Mouse (Mus musculus): ENCODE data around the gene Daw1.

- TF ChIP-seq CTCF (IDR thresholded peaks at IDR 0.05; ENCODE audit: borderline replicate concordance, insufficient read depth, low read depth, low read length) (no peak), POLR2A (IDR thresholded peaks at IDR 0.05; ENCODE audit: borderline replicate concordance, insufficient read depth, low read length) (no peak)
Measured at GRCm38 (mm10) chr1:83209981-83210380, 50.4 kb downstream of the Daw1 start.

Measured in cerebellum, adult 2 months (tissue).